Mouse (Mus musculus) spleen, adult 10 weeks (tissue): ENCODE measurements around the gene Gm20721. TPM values are rescaled to one million over a fixed set of nuclear protein-coding genes. Genes with fewer than 3 reads are reported as not detected.

Experiments used
- polyA plus RNA-seq: library from polyadenylated mRNA; stranded (reverse); fragments of 350-450 nt; fragmentation: Illumina TruSeq; extraction: RNeasy Lipid Tissue Mini Kit (QIAGEN cat#74804); gene quantifications from one replicate; pipeline ENCODE4 v1.2.3, GENCODE M21; 2015; ENCODE audit warnings: low replicate concordance; ENCODE audit not compliant: insufficient read depth

Gm20721 gene
- polyA plus RNA-seq: not detected

GRCm38 (mm10) chr2:174346612-174346998, at the start of gene Gm20721:
Gm20721 (minus strand) TSS chr2:174346712.

GRCm38 (mm10) chr2:174284011-174284410, 62.5 kb downstream of the Gm20721 start, which contains the start of gene Gnas:
Gnas (plus strand) TSS chr2:174284320.

Other genes with a start within 250 kb of the Gm20721 start
- 58.8 TPM for gene Npepl1, start 236.4 kb downstream of the Gm20721 start, polyA plus RNA-seq
- 507 TPM for gene Gnas, start 62.4 kb downstream of the Gm20721 start, polyA plus RNA-seq
- gene Nelfcd, start 69.1 kb upstream of the Gm20721 start, polyA plus RNA-seq: 40.2 TPM
- 212 TPM for gene Ctsz, start 92.3 kb upstream of the Gm20721 start, polyA plus RNA-seq
- 8.2 TPM for gene Tubb1, start 104.0 kb upstream of the Gm20721 start, polyA plus RNA-seq
- 330 TPM for gene Atp5e, start 117.4 kb upstream of the Gm20721 start, polyA plus RNA-seq
- 62.8 TPM for gene Prelid3b, start 126.4 kb upstream of the Gm20721 start, polyA plus RNA-seq